Mouse (Mus musculus) C2C12 (cell line): ENCODE data around the gene Robo4. TPM values are rescaled to one million over a fixed set of nuclear protein-coding genes. Genes with fewer than 3 reads are reported as not detected.

ENCODE experiments used
- H3K27me3 ChIP-seq: one replicate; pipeline ENCODE4 v1.6.1; 2011; ENCODE audit not compliant: control insufficient read depth, insufficient read depth, insufficient read length
- H3K36me3 ChIP-seq: one replicate; pipeline ENCODE4 v1.6.1; 2011; ENCODE audit not compliant: control insufficient read depth, insufficient read depth
- H3K4me3 ChIP-seq: one replicate; pipeline ENCODE4 v1.5.1; 2011; ENCODE audit warnings: mild to moderate bottlenecking, control low read depth; ENCODE audit not compliant: poor library complexity, insufficient read depth, severe bottlenecking
- H3K79me2 ChIP-seq: one replicate; pipeline ENCODE4 v1.6.1; 2011; ENCODE audit not compliant: control insufficient read depth, insufficient read depth
- H3K79me3 ChIP-seq: one replicate; pipeline ENCODE4 v1.6.1; 2011; ENCODE audit warnings: low read depth, control low read depth
- H3ac ChIP-seq: one replicate; pipeline ENCODE3; 2011; ENCODE audit warnings: low read depth; ENCODE audit not compliant: control insufficient read depth, insufficient read length
- CEBPB ChIP-seq: IDR thresholded peaks from one replicate; pipeline ENCODE4 v1.6.1; 2011; ENCODE audit warnings: low read depth, mild to moderate bottlenecking, control low read depth, moderate library complexity
- CTCF ChIP-seq: IDR thresholded peaks from one replicate; pipeline ENCODE4 v1.5.1; 2011; ENCODE audit not compliant: control insufficient read depth, insufficient read depth, insufficient read length
- FOSL1 ChIP-seq: IDR thresholded peaks from one replicate; pipeline ENCODE4 v1.8.0; 2011; ENCODE audit warnings: mild to moderate bottlenecking, low read length; ENCODE audit not compliant: poor library complexity, insufficient read depth, severe bottlenecking
- MAX ChIP-seq: IDR thresholded peaks from one replicate; pipeline ENCODE4 v1.6.1; 2011; ENCODE audit warnings: mild to moderate bottlenecking, control low read depth
- MYOD1 ChIP-seq: IDR thresholded peaks from one replicate; pipeline ENCODE4 v1.6.1; 2011; ENCODE audit warnings: low read depth; ENCODE audit not compliant: control insufficient read depth, insufficient read length
- MYOG ChIP-seq: IDR thresholded peaks from one replicate; pipeline ENCODE4 v1.6.1; 2011; ENCODE audit not compliant: control insufficient read depth, insufficient read length; ENCODE audit errors: extremely low read depth
- USF1 ChIP-seq: IDR thresholded peaks from one replicate; pipeline ENCODE4 v1.6.1; 2011; ENCODE audit warnings: low read depth, mild to moderate bottlenecking, control low read depth, moderate library complexity
- polyA plus RNA-seq: library from polyadenylated mRNA; unstranded; fragments of >200 nt; fragmentation: generic; extraction: Trizol; gene quantifications from one replicate; pipeline ENCODE4 v1.2.1, GENCODE M21; 2012; ENCODE audit warnings: missing spikeins

Gene Robo4
- polyA plus RNA-seq, 1 experiment, result not detected

GRCm38 (mm10) chr9:37363551-37363950, 38.1 kb upstream of the Robo4 start:
- Histone ChIP-seq H3K36me3 (no peaks in the 10 kb centered on the region), H3K27me3 (no peaks in the 10 kb centered on the region), H3K79me2 (no peaks in the 10 kb centered on the region), H3K4me3 (no peak overlapping the region), H3K79me3 (no peaks in the 10 kb centered on the region), H3ac (no peak overlapping the region)
- TF ChIP-seq MAX (no peak), MYOD1 (no peak), MYOG (no peak), USF1 (no peak), CEBPB (no peak), CTCF (no peak)

- no peak overlapping the region for H3ac ChIP-seq
- H3K4me3 ChIP-seq, result no peak overlapping the region
- TF ChIP-seq MAX, result no peak
- H3K79me2 ChIP-seq, result no peaks in the 10 kb centered on the region
- no peaks in the 10 kb centered on the region for H3K79me3 ChIP-seq
- no peaks in the 10 kb centered on the region for H3K36me3 ChIP-seq
- no peaks in the 10 kb centered on the region for H3K27me3 ChIP-seq
Observed at GRCm38 (mm10) chr9:37364392-37364791, 37.3 kb upstream of the Robo4 start.

GRCm38 (mm10) chr9:37365706-37366105, 36.0 kb upstream of the Robo4 start:
- Histone ChIP-seq H3K36me3 (no peaks in the 10 kb centered on the region), H3ac (no peak overlapping the region), H3K4me3 (no peak overlapping the region), H3K79me2 (no peaks in the 10 kb centered on the region), H3K79me3 (no peaks in the 10 kb centered on the region), H3K27me3 (no peaks in the 10 kb centered on the region)
- TF ChIP-seq FOSL1 (no peak), MAX (no peak), MYOG (no peak), CEBPB (no peak), MYOD1 (no peak), CTCF (no peak), USF1 (no peak)

DNA sequence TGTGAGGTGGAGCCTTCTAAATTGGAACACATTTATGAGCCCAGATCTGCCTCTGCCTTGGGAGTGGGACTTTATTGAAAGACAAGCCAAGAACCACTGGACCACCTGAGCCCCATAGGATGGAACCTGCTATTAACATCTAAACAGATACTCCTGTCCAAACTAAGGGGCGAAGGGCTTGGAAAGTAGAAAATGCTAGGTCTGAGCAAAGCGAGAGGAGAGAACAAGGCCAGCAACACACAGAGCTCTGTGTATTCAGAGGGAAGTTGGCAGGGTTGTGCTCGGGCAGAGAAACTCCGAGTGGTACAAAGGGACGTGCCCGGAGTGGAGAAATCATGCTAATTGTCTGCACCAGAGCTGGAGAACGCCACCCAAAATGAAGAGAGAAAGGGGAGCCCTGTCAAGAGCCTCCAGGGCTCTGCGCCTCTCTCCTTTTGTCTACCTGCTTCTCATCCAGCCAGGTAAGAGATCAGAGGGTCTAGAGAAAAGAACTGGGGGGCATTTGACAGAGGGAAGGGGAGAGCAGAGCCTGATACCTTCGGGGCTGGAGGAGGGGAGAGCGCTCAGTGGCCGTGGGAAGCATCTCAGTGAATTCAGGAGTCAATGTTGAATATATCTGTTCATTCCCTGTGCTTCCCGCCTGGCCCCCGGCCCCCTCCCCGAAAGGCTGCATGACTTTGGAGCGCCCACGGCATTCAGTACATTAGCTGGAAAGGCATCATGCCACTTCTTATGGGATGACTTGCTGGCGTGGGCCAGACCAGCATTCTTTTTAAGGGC, 34.2 kb upstream of the Robo4 start, which contains the start of gene Hepacam:
Gene Hepacam, plus strand, starts transcription at position 51 of the 780 bp plus-strand sequence.
- no peaks in the 10 kb centered on the region for H3K36me3 ChIP-seq
- H3K4me3 ChIP-seq, result no peak within 1 kb of the TSS
- no peak within 1 kb of the TSS for H3ac ChIP-seq
- no peaks in the 10 kb centered on the region for H3K79me3 ChIP-seq
- H3K79me2 ChIP-seq, result no peaks in the 10 kb centered on the region
- TF ChIP-seq MYOD1 (no peak), CEBPB (no peak), MYOG (no peak), FOSL1 (no peak), CTCF (no peak), USF1 (no peak), MAX (no peak)
- no peaks in the 10 kb centered on the region for H3K27me3 ChIP-seq

GRCm38 (mm10) chr9:37368081-37368830, 33.4 kb upstream of the Robo4 start:
- no peaks in the 10 kb centered on the region for H3K36me3 ChIP-seq
- no peaks in the 10 kb centered on the region for H3K79me2 ChIP-seq
- no peaks in the 10 kb centered on the region for H3K27me3 ChIP-seq
- no peak for TF ChIP-seq MYOG
- TF ChIP-seq CTCF, result no peak
- TF ChIP-seq USF1, result no peak
- no peak for TF ChIP-seq CEBPB
- no peak for TF ChIP-seq MYOD1
- TF ChIP-seq MAX, result no peak
- no peak for TF ChIP-seq FOSL1
- H3K79me3 ChIP-seq, result no peaks in the 10 kb centered on the region
- H3ac ChIP-seq, result no peak overlapping the region
- no peak overlapping the region for H3K4me3 ChIP-seq

- TF ChIP-seq USF1 (no peak), FOSL1 (no peak), CEBPB (no peak), MYOD1 (no peak), CTCF (no peak), MAX (no peak), MYOG (no peak)
- Histone ChIP-seq H3K4me3 (no peak overlapping the region), H3K36me3 (no peaks in the 10 kb centered on the region), H3K79me3 (no peaks in the 10 kb centered on the region), H3ac (no peak overlapping the region), H3K27me3 (no peaks in the 10 kb centered on the region), H3K79me2 (no peaks in the 10 kb centered on the region)
Observed at GRCm38 (mm10) chr9:37368860-37369259, 32.8 kb upstream of the Robo4 start.
